Mouse (Mus musculus) forebrain, postnatal 0 days (tissue): ENCODE measurements around the gene Mdm4. TPM values are rescaled to one million over a fixed set of nuclear protein-coding genes. Genes with fewer than 3 reads are reported as not detected.

Source experiments
- ATAC-seq: fragments of 200-750 bp; cut with Nextera tagmentation; 2 replicates; pipeline ENCODE4 v1.8.0; 2017; ENCODE audit warnings: mild to moderate bottlenecking, moderate library complexity
- DNase-seq: peaks from one replicate; pipeline ENCODE4 v3.0.0-alpha.2; 2015
- H3K27ac ChIP-seq: fragments of 300-500 bp; sonication (generic); 2 replicates; pipeline ENCODE4 v1.5.1; 2014; ENCODE audit warnings: low read depth, mild to moderate bottlenecking, antibody characterized with exemption, low read length, moderate library complexity, mixed read lengths
- H3K27me3 ChIP-seq: fragments of 300-500 bp; sonication (generic); 2 replicates; pipeline ENCODE4 v1.6.1; 2014; ENCODE audit warnings: mild to moderate bottlenecking, low read length, mixed read lengths; ENCODE audit not compliant: insufficient read depth
- H3K36me3 ChIP-seq: fragments of 300-500 bp; sonication (generic); 2 replicates; pipeline ENCODE4 v1.6.1; 2014; ENCODE audit warnings: mild to moderate bottlenecking, moderate library complexity; ENCODE audit not compliant: insufficient read depth
- H3K4me1 ChIP-seq: fragments of 300-500 bp; sonication (generic); 2 replicates; pipeline ENCODE4 v1.6.1; 2014; ENCODE audit warnings: antibody characterized with exemption; ENCODE audit not compliant: insufficient read depth
- H3K4me2 ChIP-seq: fragments of 300-500 bp; sonication (generic); 2 replicates; pipeline ENCODE4 v1.6.1; 2014; ENCODE audit warnings: low read depth, mild to moderate bottlenecking, moderate library complexity
- H3K4me3 ChIP-seq: fragments of 300-500 bp; sonication (generic); 2 replicates; pipeline ENCODE4 v1.5.1; 2014; ENCODE audit warnings: low read depth, low read length, mixed read lengths
- H3K9ac ChIP-seq: fragments of 300-500 bp; sonication (generic); 2 replicates; pipeline ENCODE4 v1.6.1; 2014; ENCODE audit warnings: mild to moderate bottlenecking
- H3K9me3 ChIP-seq: fragments of 300-500 bp; sonication (generic); 2 replicates; pipeline ENCODE4 v1.6.1; 2016; ENCODE audit warnings: low read length
- CTCF ChIP-seq: sonication (generic); IDR thresholded peaks from 2 replicates; pipeline ENCODE4 v1.5.1; 2016; ENCODE audit warnings: antibody characterized with exemption, control low read depth, low read depth
- WGBS: fragments of 180-500 bp; shearing (Covaris S2); extraction: QIAGEN DNeasy Blood & Tissue Kit; methylation state at CpG from one replicate; pipeline ENCODE4 v1.1.7; 2014; 5-methylcytosine and 5-hydroxymethylcytosine counted together
- microRNA-seq, 2 experiments: library from miRNA; unstranded; fragments of <30 nt; microRNA quantifications; one replicate each; pipeline ENCODE4; 2016
- polyA plus RNA-seq: library from polyadenylated mRNA; unstranded; fragments of >200 nt; fragmentation: Nextera tagmentation; extraction: Ambion mirVana; gene quantifications from 2 replicates; pipeline ENCODE4 v1.2.1, GENCODE M21; 2015
- total RNA-seq: library from RNA; depleted of rRNA; stranded (reverse); fragments of >200 nt; gene quantifications from 2 replicates; pipeline ENCODE4 v1.2.3, GENCODE M21; 2014; rRNA removed

Gene Mdm4
- total and polyA plus RNA-seq, 2 experiments from 2014 or later = 27.4 to 74.8 TPM

DNA sequence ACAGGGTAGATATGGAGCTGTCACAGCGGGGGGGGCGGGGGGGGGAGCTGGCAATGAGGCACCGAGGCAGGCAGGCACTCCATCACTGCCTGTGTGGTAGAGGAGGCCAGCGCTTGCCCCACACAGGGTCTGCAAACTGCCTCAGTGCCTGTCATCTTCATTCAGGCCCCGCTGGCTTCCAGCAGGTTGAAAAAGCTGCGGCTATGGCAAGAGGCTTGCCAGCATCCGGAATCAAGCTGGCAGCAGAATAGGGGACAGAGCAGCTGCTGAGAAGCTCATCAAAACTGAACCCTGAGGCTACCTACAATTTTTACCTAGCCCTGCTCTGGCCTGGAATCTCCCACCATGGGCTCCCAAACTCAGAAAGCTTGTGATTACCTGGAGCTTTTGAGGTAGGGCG is 112.8 kb downstream of the Mdm4 start:
- Histone ChIP-seq H3K4me2 (no peak overlapping the region), H3K36me3 (0 out of 2 replicates have a peak, but pooled peaks cover 4% of the 10 kb centered on the region), H3K27me3 (no peaks in the 10 kb centered on the region), H3K4me3 (no peak overlapping the region), H3K27ac (0 out of 2 replicates have a peak overlapping the region, but pooled peaks have one; percentile 15), H3K9me3 (no peaks in the 10 kb centered on the region), H3K4me1 (peaks cover 20% of the 10 kb centered on the region), H3K9ac (no peak overlapping the region)
- no peak for TF ChIP-seq CTCF
- WGBS = 10% methylated on average over 8 of the region's 8 CpGs
- ATAC-seq = peak; percentile 10; the same call in 1 of the 2 replicates
- DNase-seq = peak; percentile 49

DNA sequence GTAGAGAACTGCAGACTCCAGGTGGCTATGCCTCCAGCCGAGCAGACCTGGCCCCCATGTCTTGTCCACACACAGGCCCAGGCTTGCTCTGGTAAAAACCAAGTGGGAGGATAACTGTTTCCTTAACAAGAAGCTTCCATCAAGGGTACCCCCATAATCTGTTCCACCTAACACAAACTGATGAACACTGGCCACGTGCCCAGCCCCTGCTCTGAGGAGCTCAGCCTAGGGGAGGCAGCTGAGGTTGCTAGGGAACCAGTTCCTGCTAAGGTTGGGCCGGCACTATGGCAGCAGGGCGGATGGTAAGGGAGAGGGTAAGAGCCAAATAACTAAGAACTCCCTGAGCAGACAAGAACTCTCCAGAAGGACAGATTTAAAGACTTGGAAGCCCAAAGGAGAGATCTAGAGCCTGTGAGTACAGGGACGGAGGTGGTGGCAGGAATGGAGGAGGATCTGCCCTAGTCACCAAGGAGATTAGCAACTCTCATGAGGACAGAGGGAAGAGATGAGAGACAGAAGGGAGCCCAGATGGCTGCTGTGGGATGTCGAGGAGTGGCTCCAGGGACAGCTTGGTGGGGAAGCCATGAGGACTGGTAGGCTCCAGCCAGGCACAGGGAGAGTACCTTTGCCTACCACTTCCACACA is 114.4 kb downstream of the Mdm4 start:
- WGBS = 29% methylated on average over 6 of the region's 6 CpGs
- peak; percentile 64 for DNase-seq
- no peak overlapping the region for H3K27ac ChIP-seq
- H3K4me1 ChIP-seq = peaks cover 9% of the 10 kb centered on the region; the same call in 1 of the 2 replicates
- 0 out of 2 replicates have a peak, but pooled peaks cover 4% of the 10 kb centered on the region for H3K36me3 ChIP-seq
- H3K27me3 ChIP-seq = no peaks in the 10 kb centered on the region
- H3K4me3 ChIP-seq = no peak overlapping the region
- peak; percentile 66 for ATAC-seq
- no peak overlapping the region for H3K4me2 ChIP-seq
- no peak overlapping the region for H3K9ac ChIP-seq
- H3K9me3 ChIP-seq = no peaks in the 10 kb centered on the region
- TF ChIP-seq CTCF = no peak

DNA sequence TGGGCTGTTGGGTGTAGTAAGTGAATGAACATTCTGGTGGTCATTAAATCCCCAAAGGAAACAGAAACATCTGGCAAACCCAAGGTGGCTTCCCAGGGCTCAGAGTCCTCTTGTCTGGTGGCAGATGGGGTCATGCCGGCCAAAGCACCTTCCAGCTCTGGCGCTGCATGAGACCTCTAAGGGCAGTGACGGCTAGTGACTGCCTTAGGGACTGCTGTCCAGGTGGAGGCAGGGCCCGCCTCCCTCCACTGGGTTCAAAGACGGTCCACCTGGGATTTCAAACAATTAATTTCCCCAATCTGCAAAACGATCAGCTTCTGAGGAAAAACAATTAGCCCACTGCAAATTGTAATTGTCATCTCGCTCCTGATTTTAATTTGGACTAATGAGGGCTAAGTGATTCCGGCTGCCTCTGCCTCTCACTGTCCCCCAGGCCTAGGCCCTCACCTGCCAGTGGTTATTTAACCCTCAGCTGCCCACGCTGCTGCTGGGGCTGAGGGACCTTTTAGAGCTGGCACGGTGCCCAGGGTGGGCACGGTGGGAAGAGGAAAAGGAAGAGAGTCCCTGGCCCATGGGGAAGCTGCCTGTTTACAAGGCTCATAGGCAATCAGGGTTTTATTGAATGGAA is 119.8 kb downstream of the Mdm4 start:
- Histone ChIP-seq H3K4me2 (no peak overlapping the region), H3K9ac (no peak overlapping the region), H3K4me1 (no peaks in the 10 kb centered on the region), H3K36me3 (0 out of 2 replicates have a peak, but pooled peaks cover 4% of the 10 kb centered on the region), H3K27me3 (no peaks in the 10 kb centered on the region), H3K4me3 (no peak overlapping the region), H3K27ac (no peak overlapping the region), H3K9me3 (no peaks in the 10 kb centered on the region)
- no peak for ATAC-seq
- no peak for TF ChIP-seq CTCF
- 43% methylated on average over 11 of the region's 11 CpGs for WGBS
- DNase-seq = no peak

DNA sequence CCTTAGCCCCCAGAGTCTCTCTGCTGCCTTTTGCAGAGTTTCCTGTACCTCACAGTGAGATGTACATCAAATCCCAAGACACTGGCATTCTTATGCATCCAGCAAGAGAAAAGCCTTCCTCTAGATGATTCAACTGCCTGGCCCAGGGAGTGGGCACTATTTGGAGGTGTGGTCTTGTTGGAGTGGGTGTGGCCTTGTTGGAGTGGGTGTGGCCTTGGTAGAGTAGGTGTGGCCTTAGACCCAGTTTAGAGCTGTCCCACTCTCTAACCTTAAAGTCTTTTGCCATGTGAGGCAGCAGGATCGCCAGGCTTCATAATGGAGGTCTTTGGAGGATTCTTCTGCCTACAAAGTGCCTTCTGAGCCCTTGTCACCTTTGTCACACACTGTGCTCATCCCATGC is 120.4 kb downstream of the Mdm4 start:
- Histone ChIP-seq H3K4me1 (no peaks in the 10 kb centered on the region), H3K9me3 (no peaks in the 10 kb centered on the region), H3K27ac (no peak overlapping the region), H3K4me3 (no peak overlapping the region), H3K27me3 (no peaks in the 10 kb centered on the region), H3K4me2 (no peak overlapping the region), H3K36me3 (0 out of 2 replicates have a peak, but pooled peaks cover 4% of the 10 kb centered on the region), H3K9ac (no peak overlapping the region)
- no peak for DNase-seq
- WGBS = 89% methylated on average over 1 of the region's 1 CpGs
- TF ChIP-seq CTCF = no peak
- ATAC-seq = no peak

Small RNAs within 50 kb of the gene (microRNA-seq; reads per million reads assigned to microRNA genes)
- 0 reads per million in 2 experiments for gene Gm44300

Other genes with a start within 250 kb of the Mdm4 start
- gene Lrrn2, start 150.3 kb downstream of the Mdm4 start, total RNA-seq = 31.6 and 44.6 TPM in 2 replicates
- 76.8 and 90.9 TPM in 2 replicates for gene Lrrn2, start 150.3 kb downstream of the Mdm4 start, polyA plus RNA-seq
- gene Pik3c2b, start 15.1 kb upstream of the Mdm4 start, total RNA-seq = 17.1 and 18.3 TPM in 2 replicates
- 5.7 and 7.2 TPM in 2 replicates for gene Pik3c2b, start 15.1 kb upstream of the Mdm4 start, polyA plus RNA-seq
- 35.0 and 49.5 TPM in 2 replicates for gene Ppp1r15b, start 100.6 kb upstream of the Mdm4 start, total RNA-seq
- gene Ppp1r15b, start 100.6 kb upstream of the Mdm4 start, polyA plus RNA-seq = 13.9 and 18.7 TPM in 2 replicates
- 23.2 and 28.6 TPM in 2 replicates for gene Plekha6, start 133.6 kb upstream of the Mdm4 start, total RNA-seq
- 3.4 and 5.7 TPM in 2 replicates for gene Plekha6, start 133.6 kb upstream of the Mdm4 start, polyA plus RNA-seq